Mouse (Mus musculus) E14TG2a.4 (cell line): ENCODE results near the gene Gpr37l1.

Experiments used
- CTCF ChIP-seq: conservative IDR thresholded peaks from 2 replicates; pipeline ENCODE4 v1.5.1; 2014; ENCODE audit warnings: low read length
- POU5F1 ChIP-seq: IDR thresholded peaks from 2 replicates; pipeline ENCODE4 v1.6.1; 2014; ENCODE audit warnings: low read length, borderline replicate concordance

DNA sequence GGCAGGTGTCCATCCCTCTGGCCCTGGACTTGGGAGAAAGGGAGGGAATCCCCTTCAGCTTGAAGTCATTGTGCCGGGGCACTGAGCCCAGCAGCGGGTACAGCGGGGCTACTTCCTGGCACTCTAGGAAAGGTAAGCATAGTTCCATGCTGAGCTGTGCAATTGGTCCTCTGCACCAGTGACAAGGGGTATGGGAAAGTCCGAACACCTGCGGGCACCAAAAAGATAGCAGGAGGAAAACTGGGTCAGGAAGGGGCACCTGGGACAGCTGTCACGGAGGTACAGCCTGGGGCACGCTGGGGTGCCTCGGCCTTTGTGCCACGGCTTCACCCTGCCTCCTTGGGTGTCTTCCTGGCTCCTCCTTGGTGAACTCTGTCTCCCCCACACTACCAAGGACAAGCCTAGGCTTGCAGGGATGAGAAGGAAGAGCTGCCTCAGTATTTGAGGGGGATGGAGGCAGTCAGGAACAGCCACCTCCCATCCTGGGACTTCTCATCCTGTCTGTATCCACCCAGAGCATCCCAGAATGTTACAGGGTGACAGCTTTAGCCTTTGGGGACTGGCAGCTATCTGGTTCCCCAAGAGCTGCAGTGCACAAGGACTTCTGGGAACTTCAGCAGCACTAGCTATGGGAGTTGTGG, 37.8 kb downstream of the Gpr37l1 start:
- TF ChIP-seq CTCF (no peak), POU5F1 (no peak)
